8 mouse cellular contexts compared by ENCODE assay signal in the genomic region with DNA sequence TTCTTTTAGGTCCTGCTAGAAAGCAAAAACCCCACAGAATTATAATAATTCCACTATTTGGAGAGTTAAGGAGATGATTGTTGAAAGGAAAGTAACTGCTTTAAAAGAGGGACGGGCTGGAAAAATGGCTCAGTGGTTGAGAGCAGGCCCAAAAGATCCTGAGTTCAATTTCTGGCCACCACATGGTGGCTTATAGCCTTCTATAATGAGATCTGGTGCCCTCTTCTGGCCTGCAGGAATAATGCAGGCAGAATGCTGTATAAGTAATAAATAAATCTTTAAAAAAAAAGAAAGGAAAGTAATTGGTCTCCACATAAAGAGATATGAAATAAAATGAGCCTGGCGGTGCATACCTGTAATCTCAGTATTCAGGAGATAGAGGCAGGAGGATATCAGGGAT. TPM values are rescaled to one million over a fixed set of nuclear protein-coding genes. Genes with fewer than 3 reads are reported as not detected.
DNase-seq lines count a peak whose midpoint lies in the region; TF ChIP-seq lines count a peak whose summit lies in the region.

No protein-coding gene starts in this region.

- TF ChIP-seq CTCF in gastrocnemius, adult 2 months (IDR thresholded peaks at IDR 0.05): peak; percentile 75

- DNase-seq in gastrocnemius, adult 2 months: peak; percentile 42
- no peak for DNase-seq in gastrocnemius, postnatal 25 days
- peak; percentile 2 to 11 for DNase-seq in urinary bladder, postnatal 36 days (ENCODE audit: low spot score in 2 of 2)
- DNase-seq in urinary bladder, adult 18-20 months (ENCODE audit: low spot score in 2 of 2): no peak
- DNase-seq in embryo, embryonic 10 days (ENCODE audit: low spot score): peak; percentile 68
- DNase-seq in kidney, postnatal 36 days: peak; percentile 57 to 76
- peak; percentile 71 for DNase-seq in mesoderm, embryonic 11.5 days (ENCODE audit: low read depth, low spot score)
- DNase-seq in thymus, postnatal 36 days: peak; percentile 16 to 25

- H3K4me3 ChIP-seq in gastrocnemius, adult 2 months: no peak overlapping the region

- H3K27ac ChIP-seq in gastrocnemius, adult 2 months: no peak overlapping the region

- intact Hi-C loops in gastrocnemius, adult 2 months (cut with DNase I): loop anchor here (5.0 kb wide), 1 partner anchor 86 kb away; a partner anchor contains a TSS

RNA-seq across cellular contexts. Expression of a gene that starts 1.5 kb away (rescaled TPM):
- 10 to 100 TPM; 29.4 to 33.3 TPM for total RNA-seq in gastrocnemius, adult 2 months (2021)
- total RNA-seq in gastrocnemius, postnatal 25 days (2021): 10 to 100 TPM; 28.6 to 30.4 TPM

RNA-seq across cellular contexts. Expression of a gene that starts 2.3 kb away (rescaled TPM):
- total RNA-seq in gastrocnemius, adult 2 months (2021): 1,000 to 10,000 TPM in 1 of 2 experiments, 100 to 1,000 TPM in 1; 806 to 1,137 TPM
- total RNA-seq in gastrocnemius, postnatal 25 days (2021): 100 to 1,000 TPM; 923 to 928 TPM

RNA-seq across cellular contexts. Expression of a gene that starts 13.9 kb away (rescaled TPM):
- 1 to 10 TPM; 8.1 to 8.7 TPM for total RNA-seq in gastrocnemius, adult 2 months (2021)
- 1 to 10 TPM; 6.9 to 8.1 TPM for total RNA-seq in gastrocnemius, postnatal 25 days (2021)

Comparison
In these comparisons a context has a peak if more than half of its experiments do, and no peak if none do; other contexts are left out.
1. DNase-seq: peak in gastrocnemius, adult 2 months (single experiment), urinary bladder, postnatal 36 days (2 of 2), embryo, embryonic 10 days (single experiment), kidney, postnatal 36 days (2 of 2), mesoderm, embryonic 11.5 days (single experiment) and thymus, postnatal 36 days (2 of 2); none in gastrocnemius, postnatal 25 days (single experiment) and urinary bladder, adult 18-20 months (0 of 2).